Mouse (Mus musculus): Measurements from ENCODE around the gene Foxb1.

Gene Foxb1

DNA sequence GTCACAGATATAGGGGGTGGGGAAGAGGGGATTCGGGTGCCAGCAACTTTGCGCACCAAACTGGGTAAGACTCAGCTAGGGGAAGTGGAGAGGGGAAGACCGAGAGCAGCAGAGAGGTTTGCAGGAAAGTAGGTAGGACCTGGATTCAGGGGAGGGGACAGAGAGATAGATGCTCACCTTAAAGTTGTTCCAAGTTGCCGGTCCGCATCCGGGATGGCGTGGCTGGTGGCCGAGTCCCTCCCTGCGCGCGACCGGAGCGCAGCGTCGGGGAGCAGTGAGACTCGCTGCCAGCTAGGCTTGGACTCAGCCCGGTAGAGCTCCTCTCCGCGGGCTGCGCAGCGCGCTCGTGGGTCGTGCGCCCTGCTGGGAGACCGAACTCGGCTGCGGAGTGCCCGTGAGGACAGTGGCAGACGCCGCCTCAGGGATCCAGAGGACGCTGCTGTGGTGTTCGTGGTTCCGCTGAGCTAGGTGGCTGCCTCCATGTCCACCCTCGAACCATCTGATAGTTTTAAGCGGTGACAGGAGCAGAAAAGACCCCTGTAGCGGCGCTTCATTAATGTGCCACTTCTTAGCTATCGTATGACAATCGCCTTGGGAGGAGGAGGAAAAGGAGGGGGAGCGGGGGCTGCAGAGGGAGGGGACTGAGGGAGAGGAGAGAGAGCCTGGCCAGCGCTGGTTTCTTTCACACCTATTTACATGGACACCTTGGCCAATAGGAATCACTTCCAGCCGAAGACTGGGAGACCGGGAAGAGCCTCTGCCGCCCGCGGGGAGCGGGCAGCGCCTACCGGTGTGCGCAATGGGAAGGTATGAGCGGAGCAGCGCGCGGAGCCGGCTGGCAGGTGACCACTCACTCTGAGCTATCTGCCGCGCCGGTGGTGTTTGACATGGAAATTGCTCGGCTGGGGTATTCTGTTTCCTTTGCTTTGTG is at the start of gene Foxb1:
Foxb1 (minus strand) TSS at position 570 of the 931 bp plus-strand sequence.
- no peak for DNase-seq (ENCODE audit: low spot score)

DNA sequence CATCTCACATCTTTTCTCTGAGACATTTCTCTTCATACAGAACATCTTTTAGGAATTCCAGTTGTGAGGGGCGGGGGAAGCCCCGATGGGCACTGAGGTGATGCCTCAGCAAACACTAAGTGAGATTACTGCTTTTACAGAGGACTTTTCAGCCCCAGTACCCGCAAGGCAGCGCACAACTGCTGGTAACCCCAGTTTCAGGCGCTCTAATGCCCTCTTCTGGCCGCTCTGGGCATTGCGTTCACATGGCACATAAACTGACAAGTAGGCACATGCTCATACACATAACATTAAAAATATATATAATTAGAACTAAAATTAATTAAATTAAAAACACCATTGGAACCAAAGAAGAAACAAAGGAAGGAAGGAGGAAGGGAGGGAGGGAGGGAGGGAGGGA is 29.8 kb upstream of the Foxb1 start:
- no peak for DNase-seq (ENCODE audit: low spot score)

DNA sequence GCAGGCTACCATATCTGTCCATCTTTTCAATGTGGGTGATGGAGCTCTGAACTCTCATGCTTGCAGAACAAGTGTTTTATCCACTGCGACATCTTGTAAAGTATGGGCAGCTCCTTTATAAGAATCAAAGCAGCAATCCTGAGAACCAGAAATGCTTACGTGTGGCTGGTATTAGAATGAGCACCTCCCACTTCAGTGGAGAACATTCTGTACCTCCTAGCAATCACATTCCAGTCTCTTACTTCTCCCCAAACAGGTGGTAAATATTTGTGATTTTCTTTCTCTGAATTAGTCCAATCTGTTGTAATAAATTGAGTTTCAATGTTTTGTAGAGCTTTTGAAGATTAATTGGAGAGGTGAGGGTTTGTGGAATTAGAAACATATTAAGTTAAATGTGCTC is 19.3 kb upstream of the Foxb1 start:
- no peak for DNase-seq (ENCODE audit: low spot score)

DNA sequence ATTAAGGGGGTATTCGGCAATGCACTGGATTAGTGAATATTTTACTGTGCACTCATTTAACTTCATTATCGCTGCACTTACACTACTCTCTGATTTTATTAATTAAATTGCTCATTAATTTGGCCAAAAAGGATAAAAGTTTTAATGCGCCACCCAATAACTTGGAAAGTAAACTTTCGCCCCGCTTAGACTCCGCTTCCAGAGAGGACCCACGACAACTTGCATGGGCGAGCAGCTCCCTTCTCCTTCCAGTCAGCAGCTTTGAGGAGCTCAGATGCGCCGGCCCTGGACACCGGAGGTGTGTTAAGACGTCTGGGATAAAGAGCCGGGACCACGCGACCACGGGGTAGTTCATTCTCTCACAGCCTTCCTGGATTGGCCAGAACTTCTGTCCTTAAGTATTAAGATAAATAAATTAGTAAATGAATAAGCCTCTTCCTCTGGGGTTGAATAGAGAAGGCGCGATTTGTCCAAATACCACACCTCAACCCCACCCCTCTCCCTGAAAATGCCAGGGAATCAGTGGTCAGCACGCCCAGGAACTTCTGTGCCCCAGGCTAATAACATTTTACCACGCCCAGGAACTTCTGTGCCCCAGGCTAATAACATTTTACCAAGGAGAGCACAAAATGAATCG is 9.3 kb upstream of the Foxb1 start:
- no peak for DNase-seq (ENCODE audit: low spot score)

DNA sequence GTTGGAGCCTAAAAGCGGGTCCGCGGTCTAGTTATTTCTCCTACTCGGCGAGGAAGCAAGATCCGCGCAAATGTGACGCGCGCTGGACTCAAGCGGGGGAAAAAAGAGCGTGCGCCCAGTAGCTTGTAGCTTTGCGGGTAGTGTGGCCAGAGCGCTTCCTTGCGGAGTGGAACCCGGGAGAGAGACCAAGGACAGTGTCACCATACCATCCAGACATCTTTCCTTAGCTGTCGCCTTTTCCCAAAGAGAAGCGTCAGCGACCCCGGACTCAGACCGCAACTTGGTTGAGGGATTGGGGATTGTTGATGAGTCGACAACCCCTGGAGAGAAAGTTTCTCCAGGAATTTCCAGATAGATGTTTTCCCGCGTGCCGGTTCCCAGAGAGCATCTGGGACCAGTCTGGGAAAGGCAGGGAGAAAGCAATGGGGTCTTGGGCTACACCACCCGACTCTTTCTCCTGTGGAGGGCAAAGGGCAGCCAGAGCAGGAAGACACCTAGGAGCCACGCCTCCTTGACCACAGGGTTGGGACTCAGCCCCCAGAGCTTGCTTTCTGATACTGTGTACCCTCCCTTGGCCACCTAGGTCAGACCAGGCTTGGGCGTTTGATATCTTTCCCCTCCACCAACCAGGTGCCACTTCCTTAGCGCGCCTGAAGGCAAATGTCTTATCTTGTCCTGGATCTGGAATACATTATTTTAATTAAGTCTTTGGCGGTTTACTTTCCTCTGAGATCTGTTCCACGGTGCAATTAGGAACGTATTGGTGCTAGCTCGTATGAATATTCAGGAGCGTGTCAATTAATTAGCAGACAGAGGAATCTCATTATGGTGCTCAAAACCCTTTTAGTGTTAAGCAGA is 8.6 kb upstream of the Foxb1 start:
- DNase-seq (ENCODE audit: low spot score), result no peak

DNA sequence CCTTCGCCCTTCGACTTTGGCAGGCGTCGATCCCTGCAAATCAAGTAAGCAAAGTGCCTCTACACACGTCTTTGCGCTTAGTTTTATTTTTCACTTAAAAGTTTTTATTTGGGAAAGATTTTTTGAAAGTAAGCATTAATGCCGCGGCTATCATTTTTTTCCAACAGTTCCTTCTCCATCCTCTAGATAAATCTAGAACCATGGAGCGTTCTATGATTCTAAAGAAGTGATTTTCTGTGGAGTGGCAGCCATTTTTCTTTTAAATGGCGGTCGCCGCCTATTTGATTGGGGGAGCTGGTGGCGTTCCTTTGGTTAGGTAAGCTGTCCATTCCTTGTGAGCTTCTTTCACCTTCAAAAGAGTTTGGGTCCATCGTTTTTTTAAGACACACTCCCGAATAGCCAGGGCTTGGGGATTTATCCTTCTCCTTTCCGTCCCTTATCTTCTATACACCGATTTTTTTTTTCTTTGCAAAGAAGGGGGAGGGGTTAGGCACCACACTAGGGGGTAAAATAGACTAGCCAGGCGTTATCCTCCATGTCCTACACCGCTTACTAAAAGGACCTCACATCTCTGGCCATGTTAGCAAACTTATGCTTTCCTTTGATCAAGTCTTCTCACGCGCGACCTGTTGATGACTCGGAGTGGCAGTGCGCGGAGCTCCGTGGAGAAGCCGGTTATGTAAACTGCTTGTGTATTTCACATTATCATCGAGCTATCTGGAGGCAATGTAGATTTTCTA is 7.6 kb upstream of the Foxb1 start:
- DNase-seq (ENCODE audit: low spot score), result no peak

DNA sequence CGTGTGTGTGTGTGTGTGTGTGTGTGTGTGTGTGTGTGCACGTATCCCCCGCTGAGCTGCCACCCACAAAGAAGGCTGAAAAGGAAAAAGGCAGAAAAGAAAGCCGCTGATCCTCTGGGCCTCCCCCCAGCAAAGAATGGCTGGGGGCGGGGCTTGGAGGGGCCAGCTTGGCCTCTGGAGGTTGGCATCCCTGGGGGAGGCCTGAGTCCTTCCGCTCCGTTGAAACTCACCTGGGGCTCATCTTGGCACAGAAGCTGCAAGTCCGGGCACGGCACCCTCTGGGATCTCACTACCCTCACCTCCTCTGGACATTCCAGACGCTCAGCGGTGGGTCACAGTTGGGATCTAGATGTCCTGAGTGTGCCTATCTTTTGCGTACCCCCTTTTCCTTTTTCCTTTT is 6.7 kb upstream of the Foxb1 start:
- no peak for DNase-seq (ENCODE audit: low spot score)

DNA sequence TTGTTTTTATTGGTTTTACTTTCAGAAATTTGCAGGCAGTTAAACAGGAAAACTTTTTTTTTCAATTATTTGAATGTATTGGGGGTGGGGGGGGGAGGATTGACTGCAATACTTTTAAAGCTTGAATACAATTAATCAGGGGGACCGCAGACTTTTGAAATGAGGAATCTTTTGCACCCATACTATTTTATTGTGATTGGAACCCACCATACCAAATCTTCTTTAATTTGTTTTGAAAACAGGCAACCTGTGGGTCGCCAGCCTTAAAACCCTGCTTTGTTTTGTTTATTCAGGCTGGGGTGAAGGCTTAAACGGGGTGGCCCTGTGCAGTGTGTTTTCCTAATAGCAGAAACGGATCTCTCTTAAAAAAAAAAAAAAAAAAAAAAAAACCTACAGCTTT is 6.2 kb upstream of the Foxb1 start:
- no peak for DNase-seq (ENCODE audit: low spot score)

DNA sequence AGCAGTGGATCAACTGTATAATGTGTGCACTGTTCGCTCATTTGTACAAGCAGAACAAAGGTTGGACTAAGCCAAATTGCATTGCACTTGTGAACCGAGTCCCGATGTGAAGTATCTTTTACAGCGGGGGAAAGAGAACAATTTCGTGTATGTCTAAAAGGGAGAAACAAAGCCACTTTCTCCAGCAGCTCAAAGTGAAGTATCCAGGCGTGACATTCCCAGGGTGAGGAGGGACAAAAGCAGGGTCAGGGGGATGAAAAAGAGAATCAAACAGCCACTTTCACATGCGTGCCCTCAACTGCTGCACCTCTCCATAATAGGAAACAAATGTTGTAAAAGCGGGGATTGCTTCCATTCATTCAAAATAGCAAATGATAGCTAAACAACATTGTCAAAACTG is 5.6 kb upstream of the Foxb1 start:
- DNase-seq (ENCODE audit: low spot score), result no peak

DNA sequence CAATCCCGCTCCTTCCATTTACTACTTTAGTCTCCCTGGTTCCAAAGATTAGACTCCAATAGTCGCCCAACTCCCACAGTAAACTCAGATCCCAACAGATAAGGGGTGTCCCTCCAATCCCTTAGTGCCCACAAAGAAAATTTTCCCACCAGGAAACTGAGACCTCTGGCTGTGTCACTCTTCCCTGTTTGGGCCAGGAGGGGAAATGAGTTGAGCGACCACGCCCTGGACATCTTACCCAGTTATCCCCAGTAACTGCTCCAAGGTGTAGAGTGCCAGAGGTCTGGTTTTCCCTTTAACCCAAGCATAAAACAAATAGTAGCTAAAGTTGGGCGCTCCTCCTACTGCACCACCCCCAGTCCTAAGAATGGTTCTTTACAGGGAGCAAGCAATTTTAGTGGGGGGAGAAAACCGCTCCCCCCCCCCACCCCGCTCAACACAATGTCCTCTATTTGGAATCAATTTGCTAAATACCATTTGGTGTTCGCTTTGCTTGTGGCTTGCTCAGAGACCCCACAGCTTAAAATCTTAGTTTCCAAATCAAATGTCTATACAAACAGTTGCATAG is 4.8 kb upstream of the Foxb1 start:
- no peak for DNase-seq (ENCODE audit: low spot score)

DNA sequence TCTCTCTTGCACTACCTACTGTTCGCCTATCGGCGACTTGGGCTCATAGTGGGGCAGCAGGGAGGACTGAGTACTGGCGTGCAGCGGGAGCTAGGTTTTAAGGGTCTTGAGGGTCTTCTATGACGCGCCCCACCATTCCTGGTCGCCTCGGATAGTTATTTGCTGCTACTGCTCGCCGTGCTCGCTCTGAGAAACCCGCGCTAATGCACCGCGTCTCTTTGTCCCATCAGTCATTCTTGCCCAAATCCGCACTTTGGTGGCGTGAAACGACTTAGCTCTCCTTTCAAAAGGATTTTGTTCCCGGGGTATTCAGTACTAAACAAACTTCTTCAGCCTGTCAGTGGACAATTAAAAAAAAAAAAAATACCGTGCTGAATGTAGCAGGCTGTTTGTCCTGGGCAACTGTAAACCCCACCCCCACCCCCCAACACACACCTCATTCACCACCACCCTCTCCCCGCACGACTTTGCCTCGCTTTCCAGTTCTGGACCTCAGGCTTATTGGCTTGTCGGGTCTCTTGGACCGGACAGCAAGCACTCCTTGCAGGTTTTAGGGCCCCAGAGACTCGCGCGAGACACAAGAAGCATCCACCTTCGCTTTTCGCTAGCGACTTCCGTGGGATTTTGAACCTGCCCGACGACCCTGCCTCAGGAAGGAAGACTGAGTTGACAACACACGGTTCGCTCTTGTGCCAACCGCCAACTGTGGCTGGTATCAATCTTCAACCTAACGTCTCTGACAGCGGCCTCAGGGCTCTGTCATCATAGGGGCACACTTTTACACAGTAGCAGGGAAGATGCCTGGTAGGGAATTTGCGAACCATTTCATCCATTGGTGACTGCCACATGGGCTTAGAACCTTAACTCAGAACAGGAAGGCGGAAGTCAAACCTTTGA is 4.1 kb upstream of the Foxb1 start:
- DNase-seq (ENCODE audit: low spot score), result no peak

DNA sequence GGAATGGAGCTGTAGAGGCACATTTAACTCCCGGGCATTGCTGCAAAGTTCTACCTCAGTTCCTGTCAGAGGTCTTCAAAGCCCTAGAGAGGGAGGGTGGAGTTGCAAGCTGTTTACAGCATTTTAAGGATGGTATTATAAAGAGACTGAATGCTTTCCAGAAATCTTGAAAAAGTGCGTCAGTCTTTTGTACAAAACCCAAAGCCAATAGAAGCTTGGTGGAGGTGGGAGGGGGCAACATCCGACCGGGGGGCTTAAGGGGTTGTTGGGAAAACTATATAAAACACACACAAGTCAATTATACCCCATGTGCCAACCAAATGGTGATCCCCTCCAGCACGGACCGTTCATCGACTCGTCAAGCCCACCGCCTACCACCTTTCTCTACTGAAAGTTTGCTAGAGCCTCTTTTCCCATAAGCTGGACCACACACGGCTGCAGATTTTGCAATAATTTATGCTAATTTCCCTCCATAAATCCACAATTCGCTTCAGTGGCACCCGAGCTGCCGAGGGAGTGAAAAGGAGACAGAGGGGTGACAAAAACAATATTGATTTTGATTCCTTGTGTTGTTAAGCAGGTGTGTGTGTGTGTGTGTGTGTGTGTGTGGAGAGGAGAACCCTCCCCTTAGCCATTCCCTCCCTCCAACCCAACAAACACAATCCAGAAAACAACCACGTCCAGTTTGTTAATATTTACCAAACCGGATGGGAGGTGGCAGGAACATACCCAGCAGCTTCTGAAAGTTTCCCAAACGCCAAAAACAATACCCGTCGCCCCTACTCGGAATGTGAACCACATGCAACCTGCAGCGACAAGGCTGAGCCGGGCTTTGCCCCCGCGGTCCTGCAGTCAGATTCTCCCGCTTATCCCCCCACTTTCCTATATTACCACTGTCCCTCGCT is 3.2 kb upstream of the Foxb1 start:
- no peak for DNase-seq (ENCODE audit: low spot score)

DNA sequence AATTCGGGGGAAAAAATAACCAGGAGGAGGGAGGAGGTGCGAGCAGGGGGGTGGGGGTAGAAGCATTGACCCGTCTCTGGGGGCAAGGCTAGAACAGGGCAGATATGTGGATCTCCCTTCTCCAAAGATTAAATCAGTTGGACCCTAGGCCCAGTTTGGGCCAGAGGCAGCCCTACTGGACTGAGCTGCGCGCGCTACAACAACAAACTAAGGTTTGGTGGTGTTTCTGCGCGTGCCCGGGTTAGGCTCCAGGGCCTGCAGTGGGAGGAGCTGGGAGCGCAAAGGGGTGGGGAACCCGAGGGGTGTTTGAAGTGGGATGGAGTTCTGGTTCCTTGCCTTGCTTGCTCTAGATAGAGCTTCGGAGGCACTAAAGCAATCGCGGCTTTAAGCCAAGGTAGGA is 2.0 kb upstream of the Foxb1 start:
- DNase-seq (ENCODE audit: low spot score), result no peak

DNA sequence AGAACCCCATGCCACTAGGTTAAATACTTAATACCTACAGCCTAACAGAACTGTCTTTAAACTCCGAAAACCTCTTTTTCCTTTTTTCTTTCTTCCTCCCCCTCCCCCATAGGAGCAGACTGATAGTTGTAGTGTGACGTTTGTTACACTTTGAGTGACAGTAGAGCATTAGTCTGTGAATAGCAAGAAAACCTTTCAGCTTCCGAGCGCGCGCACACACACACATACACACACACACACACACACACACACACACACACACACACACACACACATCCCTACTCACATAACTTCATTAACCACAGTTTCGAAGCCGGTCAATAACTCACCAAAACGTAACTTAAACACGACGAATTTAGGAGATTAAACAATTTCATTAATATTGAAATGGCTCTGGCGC is 1.5 kb upstream of the Foxb1 start:
- no peak for DNase-seq (ENCODE audit: low spot score)

DNA sequence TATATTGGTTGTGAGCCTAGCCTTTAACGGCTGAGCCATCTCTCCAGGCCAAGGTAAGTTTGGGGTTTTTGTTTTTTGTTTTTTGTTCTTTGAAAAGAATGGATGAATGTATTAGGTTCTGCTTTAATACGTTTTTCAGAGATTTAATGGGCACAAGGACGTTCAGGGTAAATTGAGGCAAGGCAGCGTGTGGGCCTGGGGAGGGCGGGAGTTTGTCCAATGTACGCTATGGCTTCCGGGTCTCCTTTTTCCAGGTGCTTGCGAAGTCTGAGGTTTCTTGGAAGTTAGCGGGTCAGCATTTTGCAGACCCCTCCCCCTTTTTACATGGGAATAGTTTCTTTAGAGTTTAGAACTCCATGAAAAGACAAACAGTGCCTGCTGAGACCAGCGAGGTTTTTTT is 829 bp upstream of the Foxb1 start:
- DNase-seq (ENCODE audit: low spot score), result no peak

DNA sequence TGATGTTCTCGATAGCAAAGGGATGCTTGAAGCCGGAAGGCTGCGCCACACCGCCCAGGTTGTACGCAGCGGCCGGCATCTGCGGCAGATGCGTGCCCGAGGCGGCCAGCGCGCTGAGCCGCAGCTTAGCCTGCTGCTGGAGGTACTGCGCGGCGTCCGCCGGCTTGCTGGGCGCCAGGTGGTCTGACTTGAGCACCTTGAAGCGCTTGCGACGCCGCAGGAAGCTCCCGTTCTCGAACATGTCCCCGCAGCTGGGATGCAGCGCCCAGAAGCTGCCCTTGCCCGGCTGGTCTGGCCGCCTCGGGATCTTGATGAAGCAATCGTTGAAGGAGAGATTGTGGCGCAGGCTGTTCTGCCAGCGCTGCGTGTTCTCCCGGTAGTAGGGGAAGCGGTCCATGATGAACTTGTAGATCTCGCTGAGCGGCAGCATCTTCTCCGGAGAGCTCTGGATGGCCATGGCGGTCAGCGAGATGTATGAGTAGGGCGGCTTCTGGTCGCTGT is 969 bp downstream of the Foxb1 start:
- DNase-seq (ENCODE audit: low spot score), result no peak

DNA sequence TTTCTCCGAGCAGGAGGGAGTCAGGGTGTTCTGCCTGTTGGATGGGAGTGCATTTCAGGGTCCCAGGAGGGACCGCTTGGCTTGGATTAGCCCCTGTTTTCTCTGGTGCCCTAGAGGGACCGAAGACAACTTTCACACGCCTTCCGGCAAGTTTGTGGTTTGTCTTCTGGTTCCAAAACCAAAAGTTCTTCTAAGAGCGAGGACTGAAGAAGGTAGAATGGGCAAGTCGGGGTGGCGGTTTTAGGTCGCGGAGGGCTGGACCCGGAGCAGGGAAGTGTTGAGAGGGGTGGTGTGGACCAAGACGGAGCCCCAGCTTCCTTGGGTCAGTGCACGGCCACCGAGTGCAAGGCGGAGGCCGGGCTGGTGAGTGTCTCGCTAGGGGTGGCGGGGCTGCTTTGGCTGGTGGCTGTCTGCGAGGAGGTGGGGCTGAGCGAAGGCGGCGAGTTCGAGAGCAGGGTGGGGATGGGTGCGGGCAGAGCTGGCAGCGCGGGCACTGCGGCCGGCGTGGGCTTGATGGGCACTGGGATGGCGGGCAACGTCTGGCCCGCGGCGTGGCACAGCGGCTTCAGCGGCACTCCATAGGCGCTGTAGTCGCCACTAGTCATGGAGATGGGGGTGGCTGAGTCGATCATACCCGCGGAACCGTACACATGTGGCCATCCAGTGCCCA is 1.7 kb downstream of the Foxb1 start:
- DNase-seq (ENCODE audit: low spot score), result no peak

DNA sequence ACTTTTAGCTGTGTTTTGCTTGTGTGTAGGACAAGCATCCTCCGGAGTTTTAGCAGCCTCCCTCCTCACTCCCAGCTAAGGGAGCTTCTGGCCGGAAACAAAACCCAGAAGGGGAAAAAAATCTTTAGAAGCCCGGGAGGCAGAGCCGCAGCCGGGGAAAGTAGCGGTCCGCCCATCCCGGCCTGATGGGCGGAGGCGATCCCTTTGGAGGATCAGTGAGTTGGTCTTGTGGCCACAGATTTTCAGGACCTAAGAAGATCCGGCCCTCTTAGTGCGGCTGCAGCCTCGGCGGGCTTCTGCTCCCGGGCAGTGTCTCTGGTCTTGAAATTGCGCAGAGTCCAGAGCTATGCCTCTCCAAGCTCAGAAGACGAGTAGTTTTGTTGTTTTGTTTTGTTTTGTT is 2.2 kb downstream of the Foxb1 start:
- no peak for DNase-seq (ENCODE audit: low spot score)

DNA sequence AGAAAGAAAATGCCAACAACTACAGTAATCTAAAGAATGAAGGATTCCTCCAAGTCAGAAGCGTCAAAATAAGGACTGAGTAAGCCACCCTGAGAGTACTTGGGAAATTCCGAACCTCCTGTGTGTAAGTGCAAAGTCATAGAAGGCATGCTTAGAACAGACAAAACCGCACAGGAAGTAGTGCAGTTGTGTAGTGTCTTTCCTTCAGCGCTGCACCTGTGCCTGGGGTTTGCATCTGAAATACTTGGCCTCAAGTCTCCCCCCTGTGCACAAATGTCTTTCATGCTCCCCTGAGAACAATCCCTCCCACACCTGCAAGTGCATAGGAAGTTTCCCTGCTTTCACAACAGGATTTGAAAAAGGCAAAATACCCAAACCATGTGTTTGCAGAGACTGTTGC is 3.5 kb downstream of the Foxb1 start:
- DNase-seq (ENCODE audit: low spot score), result no peak

Measured in ovary, postnatal 14 days (tissue).